Mouse (Mus musculus): ENCODE results near the gene Pfkfb4. TPM values are rescaled to one million over a fixed set of nuclear protein-coding genes. Genes with fewer than 3 reads are reported as not detected.

Gene Pfkfb4
- total RNA-seq, 2 experiments from 2014 or later: 2.4 TPM

DNA sequence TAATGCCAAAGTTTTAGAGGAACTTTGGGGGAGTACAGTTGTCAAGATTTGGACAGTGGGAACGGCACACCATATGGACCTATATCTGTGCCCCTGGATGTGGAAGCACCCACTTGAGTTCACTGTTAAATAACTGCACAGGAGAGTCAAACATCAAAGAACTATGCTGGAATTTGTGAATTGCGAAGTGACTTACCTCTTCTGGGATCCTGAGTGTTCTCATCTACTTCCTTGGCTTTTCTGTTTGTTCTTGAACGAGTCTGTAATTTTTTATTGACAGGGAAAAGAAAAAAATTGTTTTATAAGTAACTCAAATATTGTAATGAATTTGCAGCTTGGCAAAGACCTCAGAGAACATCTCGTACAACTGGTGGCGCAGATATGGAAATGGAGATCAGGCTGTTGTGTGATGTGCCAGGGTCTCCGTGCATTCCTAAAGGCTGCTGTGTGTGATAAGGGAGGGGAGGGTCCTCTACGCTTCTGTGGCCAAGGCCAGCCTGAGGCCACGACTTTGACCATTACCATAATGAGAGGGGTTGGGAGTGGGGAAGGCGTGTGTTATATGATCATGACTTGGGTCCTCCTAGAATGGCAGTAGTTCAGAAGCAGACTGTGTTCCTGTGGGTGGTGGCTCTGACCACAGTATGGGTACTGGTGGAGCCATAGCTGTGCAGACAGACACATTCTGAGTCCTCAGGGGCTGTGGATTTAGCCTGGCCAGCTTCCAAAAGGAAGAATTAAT, 1.2 kb downstream of the Pfkfb4 start:
- intact Hi-C loops (cut with DNase I): no loop called here
- no peak for DNase-seq

DNA sequence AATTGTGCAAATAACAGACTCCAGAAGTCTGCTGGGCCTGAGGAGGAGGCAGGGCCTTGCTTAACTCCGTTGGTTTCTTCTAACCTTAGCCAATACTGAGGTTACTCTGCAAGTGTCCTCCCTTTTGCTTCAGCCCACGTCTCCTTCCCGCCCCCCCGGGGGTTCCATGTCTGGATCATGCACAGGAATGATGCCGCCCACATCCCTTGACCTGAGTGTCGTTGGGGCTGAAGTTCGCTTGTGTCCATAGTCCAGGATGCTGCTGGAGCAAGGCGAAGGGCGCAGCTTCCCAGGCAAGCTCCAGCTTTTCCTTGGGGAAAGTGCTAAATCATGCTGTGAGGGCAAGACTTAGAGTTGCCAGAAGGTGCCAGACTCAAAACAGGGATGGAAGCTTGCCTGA, 4.8 kb downstream of the Pfkfb4 start:
- no peak for DNase-seq
- intact Hi-C loops (cut with DNase I): no loop called here

DNA sequence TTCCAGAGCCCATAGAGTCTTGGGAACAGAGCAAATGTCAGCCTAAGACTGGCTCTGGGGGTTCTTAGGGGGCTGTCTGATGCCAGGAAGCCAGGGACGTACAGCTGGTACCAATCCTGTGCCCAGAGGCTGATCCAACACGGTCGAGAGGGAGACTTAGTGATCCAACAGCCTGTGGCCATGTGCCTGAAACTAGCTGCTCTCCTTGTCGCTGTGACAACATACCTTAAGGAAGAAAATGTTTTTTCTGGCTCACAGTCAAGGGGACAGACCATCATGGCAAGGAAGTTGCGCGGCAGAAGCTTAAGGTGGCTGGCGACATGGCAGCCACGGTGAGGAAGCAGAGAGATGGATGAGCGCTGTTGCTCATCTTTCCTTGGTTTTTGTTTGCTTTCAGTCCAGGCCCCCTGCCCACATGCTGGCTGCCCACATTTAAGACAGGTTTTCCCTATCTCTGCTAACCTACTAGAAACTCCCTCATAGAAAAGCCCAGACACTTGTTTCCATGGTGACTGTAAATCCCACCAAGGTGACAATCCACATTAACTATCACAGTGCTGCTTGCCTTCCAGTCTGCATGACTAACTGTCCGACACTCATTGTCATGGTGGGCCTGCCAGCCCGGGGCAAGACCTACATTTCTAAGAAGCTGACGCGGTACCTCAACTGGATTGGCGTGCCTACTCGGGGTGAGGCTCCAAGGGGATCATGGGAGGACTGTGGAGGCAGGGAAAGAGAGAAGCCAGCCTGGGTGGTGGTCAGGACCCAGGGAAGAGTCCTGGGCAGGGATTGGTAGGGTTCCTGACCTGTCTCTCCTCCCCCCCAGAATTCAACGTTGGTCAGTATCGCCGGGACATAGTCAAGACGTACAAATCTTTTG, 6.9 kb downstream of the Pfkfb4 start:
- intact Hi-C loops (cut with DNase I): loop anchor here (1.0 kb wide), 1 partner anchor 15 kb away; no protein-coding TSS in a partner anchor

GRCm38 (mm10) chr9:108999167-108999526, 7.6 kb downstream of the Pfkfb4 start:
- intact Hi-C loops (cut with DNase I): loop anchor here (1.0 kb wide), 1 partner anchor 16 kb away; no protein-coding TSS in a partner anchor
- no peak for DNase-seq

More for the DNA sequence above, 6.9 kb downstream of the Pfkfb4 start:
- DNase-seq: no peak

- DNase-seq: peak; percentile 71 to 74
Observed at GRCm38 (mm10) chr9:109000726-109001125, 9.1 kb downstream of the Pfkfb4 start.

GRCm38 (mm10) chr9:109003201-109003600, 11.6 kb downstream of the Pfkfb4 start:
- peak; percentile 47 to 72 for DNase-seq
- intact Hi-C loops (cut with DNase I): loop anchor here (1.0 to 5.0 kb wide), 3 partner anchors 34 to 859 kb away; partner anchors contain the start of gene Shisa5

More at GRCm38 (mm10) chr9:109000726-109001125, 9.1 kb downstream of the Pfkfb4 start:
- intact Hi-C loops (cut with DNase I): loop anchor here (1.0 to 5.0 kb wide), 3 partner anchors 37 to 862 kb away; partner anchors contain the start of genes Shisa5 and Trex1

DNA sequence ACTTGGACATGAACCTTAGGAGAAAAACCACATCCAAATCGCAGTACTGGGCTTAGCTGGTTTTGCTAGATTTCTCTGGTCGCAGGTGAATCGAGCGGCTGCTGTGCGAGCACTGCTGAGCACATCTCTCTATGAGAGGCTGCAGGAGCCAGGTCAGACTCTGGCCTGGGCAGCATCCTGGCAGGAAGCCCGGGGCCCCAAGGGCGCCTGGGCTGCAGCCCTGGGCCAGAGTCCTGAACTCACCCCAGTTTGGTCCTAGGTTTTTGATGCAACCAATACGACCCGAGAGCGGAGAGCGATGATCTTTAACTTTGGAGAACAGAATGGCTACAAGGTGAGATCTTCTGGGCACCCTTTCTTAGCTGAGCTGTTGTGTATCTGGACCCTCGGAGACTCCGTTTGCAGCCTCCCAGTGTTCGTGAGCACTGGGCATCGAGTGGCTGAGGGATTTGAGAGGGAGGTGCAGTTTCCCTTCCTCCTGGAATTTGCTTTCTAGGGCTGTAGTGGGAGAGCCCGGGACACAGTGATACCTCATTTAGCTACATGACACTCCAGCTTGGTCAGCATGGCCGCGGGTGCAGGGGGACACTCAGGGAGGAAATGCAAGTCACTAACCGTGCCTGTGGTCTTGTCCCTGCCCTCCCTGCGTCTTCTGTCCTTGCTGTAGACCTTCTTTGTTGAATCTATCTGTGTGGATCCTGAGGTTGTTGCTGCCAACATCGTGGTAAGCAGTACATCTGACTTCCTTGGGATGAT, 15.6 kb downstream of the Pfkfb4 start:
- intact Hi-C loops (cut with DNase I): no loop called here
- no peak for DNase-seq

- intact Hi-C loops (cut with DNase I): no loop called here
- no peak for DNase-seq
Observed at GRCm38 (mm10) chr9:109008081-109008480, 16.5 kb downstream of the Pfkfb4 start.

DNA sequence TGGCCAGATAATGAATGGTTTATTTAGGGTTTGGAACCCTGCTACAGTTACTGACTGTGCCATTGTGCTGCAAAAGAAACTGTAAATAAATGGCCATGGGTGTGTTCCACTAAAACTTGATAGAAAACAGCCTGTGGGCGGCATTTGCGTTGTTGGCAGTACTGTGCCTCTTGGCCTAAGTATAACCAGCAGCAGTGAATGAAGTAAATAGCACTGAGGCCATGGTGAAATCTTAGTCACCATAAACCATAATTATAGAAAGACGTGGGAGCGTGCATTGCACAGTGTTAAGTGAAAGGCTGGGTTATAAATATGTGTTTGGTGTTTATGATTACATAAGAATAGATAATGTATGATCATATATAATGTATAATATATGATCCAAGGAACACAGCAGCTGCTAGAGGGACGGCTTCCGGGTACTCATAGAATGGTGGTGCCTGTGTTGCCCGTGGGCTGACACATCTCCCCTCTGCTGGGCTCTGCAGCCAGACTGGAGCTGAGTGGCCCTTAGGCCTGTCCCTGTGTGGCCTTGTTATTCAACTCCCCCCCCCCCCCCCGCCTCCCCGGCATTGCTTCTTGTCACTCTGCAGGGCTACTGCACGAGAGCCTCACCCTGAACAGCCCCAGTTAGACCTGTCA, 17.5 kb downstream of the Pfkfb4 start:
- peak in 1 of 2 experiments; percentile 27 for DNase-seq
- intact Hi-C loops (cut with DNase I): no loop called here

- intact Hi-C loops (cut with DNase I): no loop called here
- DNase-seq: peak; percentile 61 to 64
Observed at GRCm38 (mm10) chr9:109009636-109010315, 18.2 kb downstream of the Pfkfb4 start.

DNA sequence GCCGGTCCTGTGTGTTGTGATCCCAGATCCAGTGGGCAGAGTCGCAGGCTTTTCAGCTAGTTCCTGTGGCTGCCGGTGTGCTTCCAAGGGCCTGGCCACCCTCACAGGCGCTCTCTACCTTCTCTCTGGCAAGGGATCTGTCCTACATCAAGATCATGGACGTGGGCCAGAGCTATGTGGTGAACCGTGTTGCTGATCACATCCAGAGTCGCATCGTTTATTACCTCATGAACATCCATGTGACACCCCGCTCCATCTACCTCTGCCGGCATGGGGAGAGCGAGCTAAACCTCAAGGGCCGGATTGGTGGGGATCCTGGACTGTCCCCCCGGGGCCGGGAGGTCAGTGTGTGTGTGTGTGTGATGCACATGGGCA, 18.7 kb downstream of the Pfkfb4 start:
- DNase-seq: peak in 1 of 2 experiments; percentile 20
- intact Hi-C loops (cut with DNase I): no loop called here

- intact Hi-C loops (cut with DNase I): no loop called here
- no peak for DNase-seq
Observed at GRCm38 (mm10) chr9:109015397-109015796, 23.8 kb downstream of the Pfkfb4 start.

GRCm38 (mm10) chr9:109016973-109017604, 25.5 kb downstream of the Pfkfb4 start:
- intact Hi-C loops (cut with DNase I): no loop called here
- DNase-seq: no peak

DNA sequence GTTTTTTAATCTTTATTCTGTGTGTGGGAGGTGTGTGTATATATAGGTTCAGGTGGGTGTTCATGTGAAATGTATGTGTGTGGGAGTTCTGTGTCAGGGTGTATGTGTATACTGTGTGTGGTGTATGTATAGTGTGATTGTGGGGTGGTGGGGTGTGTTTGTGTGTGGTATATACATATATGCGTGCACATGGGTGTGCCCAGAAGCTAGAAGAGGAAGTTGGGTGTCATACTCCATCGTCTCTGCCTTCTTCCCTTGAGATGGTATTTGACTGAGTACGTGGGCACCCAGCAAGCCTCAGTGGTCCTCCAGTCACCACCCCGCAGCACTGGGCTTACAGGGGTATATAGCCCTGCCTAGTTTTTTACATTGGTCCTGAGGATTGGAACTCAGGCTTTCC, 29.9 kb downstream of the Pfkfb4 start:
- intact Hi-C loops (cut with DNase I): no loop called here
- no peak for DNase-seq

GRCm38 (mm10) chr9:109022866-109023685, 31.5 kb downstream of the Pfkfb4 start:
- intact Hi-C loops (cut with DNase I): no loop called here
- DNase-seq: no peak

GRCm38 (mm10) chr9:109027521-109027920, 35.9 kb downstream of the Pfkfb4 start:
- intact Hi-C loops (cut with DNase I): no loop called here
- DNase-seq: peak; percentile 67 to 74

DNA sequence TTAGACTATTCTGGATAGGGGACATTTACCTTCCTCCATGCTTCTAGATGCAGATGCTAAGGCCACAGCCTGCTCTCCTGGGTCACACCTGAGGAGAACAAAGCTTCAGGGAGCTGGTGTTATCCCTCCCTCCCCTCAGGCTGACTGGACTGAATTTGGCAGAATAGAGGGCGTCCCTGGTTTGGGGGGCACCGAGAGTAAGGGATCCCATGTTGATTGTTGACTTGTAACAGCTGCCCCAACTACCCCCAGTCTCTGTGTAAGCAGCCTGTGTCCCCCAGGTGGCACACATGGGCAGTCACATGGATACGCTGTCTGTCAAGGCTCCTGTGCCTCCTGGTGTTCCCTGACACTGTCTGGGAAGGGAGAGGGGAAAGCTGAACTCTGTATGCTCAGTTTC, 36.8 kb downstream of the Pfkfb4 start:
- no peak for DNase-seq

GRCm38 (mm10) chr9:109028919-109029318, 37.3 kb downstream of the Pfkfb4 start:
- intact Hi-C loops (cut with DNase I): no loop called here
- no peak for DNase-seq

More for the DNA sequence above, 36.8 kb downstream of the Pfkfb4 start:
- intact Hi-C loops (cut with DNase I): no loop called here

Data from heart, postnatal 10 days (tissue).